Mouse (Mus musculus) liver, embryonic 16.5 days (tissue): ENCODE measurements around the gene Lrsam1. TPM values are rescaled to one million over a fixed set of nuclear protein-coding genes. Genes with fewer than 3 reads are reported as not detected.

Experiments
- ATAC-seq: fragments of 200-750 bp; cut with Nextera tagmentation; 2 replicates; pipeline ENCODE4 v1.8.0; 2017; ENCODE audit warnings: low read depth, mild to moderate bottlenecking, moderate number of reproducible peaks, moderate library complexity
- H3K27ac ChIP-seq: fragments of 300-500 bp; sonication (generic); 2 replicates; pipeline ENCODE4 v1.5.1; 2014; ENCODE audit warnings: mild to moderate bottlenecking, low read length
- H3K27me3 ChIP-seq: fragments of 300-500 bp; sonication (generic); 2 replicates; pipeline ENCODE4 v1.6.1; 2014; ENCODE audit warnings: low read depth, low read length, mixed read lengths; ENCODE audit not compliant: control insufficient read depth, insufficient read depth
- H3K36me3 ChIP-seq: fragments of 300-500 bp; sonication (generic); 2 replicates; pipeline ENCODE4 v1.6.1; 2014; ENCODE audit warnings: mild to moderate bottlenecking; ENCODE audit not compliant: control insufficient read depth, insufficient read depth
- H3K4me1 ChIP-seq: fragments of 300-500 bp; sonication (generic); 2 replicates; pipeline ENCODE4 v1.6.1; 2014; ENCODE audit warnings: low read depth, low read length, mixed read lengths; ENCODE audit not compliant: control insufficient read depth
- H3K4me2 ChIP-seq: fragments of 300-500 bp; sonication (generic); 2 replicates; pipeline ENCODE4 v1.6.1; 2014; ENCODE audit warnings: low read depth, low read length, mixed read lengths
- H3K4me3 ChIP-seq: fragments of 300-500 bp; sonication (generic); 2 replicates; pipeline ENCODE4 v1.5.1; 2014; ENCODE audit warnings: low read depth, mild to moderate bottlenecking, low read length
- H3K9ac ChIP-seq: fragments of 300-500 bp; sonication (generic); 2 replicates; pipeline ENCODE4 v1.6.1; 2014; ENCODE audit warnings: low read depth, low read length
- H3K9me3 ChIP-seq: fragments of 300-500 bp; sonication (generic); replicated peaks from 2 replicates; pipeline ENCODE4 v1.6.1; 2016; ENCODE audit warnings: low read length; ENCODE audit not compliant: control insufficient read depth
- WGBS: fragments of 180-500 bp; shearing (Covaris S2); extraction: QIAGEN DNeasy Blood & Tissue Kit; methylation state at CpG from one replicate; pipeline ENCODE4 v1.1.7; 2014; ENCODE audit not compliant: insufficient replicate concordance; 5-methylcytosine and 5-hydroxymethylcytosine counted together
- polyA plus RNA-seq: library from polyadenylated mRNA; unstranded; fragments of >200 nt; fragmentation: Nextera tagmentation; extraction: Ambion mirVana; gene quantifications from 2 replicates; pipeline ENCODE4 v1.2.1, GENCODE M21; 2015

Gene Lrsam1
- polyA plus RNA-seq, 1 experiment from 2014 or later = 1.9 TPM

- no peaks in the 10 kb centered on the region for H3K9me3 ChIP-seq
- 81% methylated on average over 24 of the region's 24 CpGs for WGBS
Measured at GRCm38 (mm10) chr2:32923551-32924250, 37.7 kb downstream of the Lrsam1 start.

DNA sequence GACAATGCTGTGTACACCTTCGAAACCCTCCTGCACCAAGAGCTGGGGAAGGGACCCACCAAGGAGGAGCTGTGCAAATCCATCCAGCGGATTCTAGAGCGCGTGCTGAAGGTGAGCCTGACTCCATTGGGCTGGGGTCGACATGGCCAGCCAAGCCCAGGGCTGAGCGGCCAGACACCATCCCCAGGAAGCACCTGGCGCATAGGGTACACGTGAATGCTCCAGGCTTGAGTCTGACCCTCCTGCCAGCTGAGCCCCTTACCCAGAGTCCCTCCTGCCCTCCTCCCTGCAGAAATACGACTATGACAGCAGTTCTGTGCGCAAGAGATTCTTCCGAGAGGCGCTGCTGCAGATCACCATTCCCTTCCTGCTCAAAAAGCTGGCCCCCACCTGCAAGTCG, 38.9 kb downstream of the Lrsam1 start:
- Histone ChIP-seq H3K9me3 (no peaks in the 10 kb centered on the region), H3K4me3 (no peak overlapping the region), H3K4me1 (peaks cover 4% of the 10 kb centered on the region), H3K27me3 (no peaks in the 10 kb centered on the region), H3K4me2 (no peak overlapping the region), H3K27ac (no peak overlapping the region), H3K9ac (no peak overlapping the region), H3K36me3 (peaks cover 5% of the 10 kb centered on the region; the same call in 1 of the 2 replicates)
- WGBS = 75% methylated on average over 13 of the region's 13 CpGs
- no peak for ATAC-seq

More at GRCm38 (mm10) chr2:32923551-32924250, 37.7 kb downstream of the Lrsam1 start:
- Histone ChIP-seq H3K4me3 (no peak overlapping the region), H3K4me1 (peaks cover 7% of the 10 kb centered on the region), H3K36me3 (peaks cover 5% of the 10 kb centered on the region; the same call in 1 of the 2 replicates), H3K27ac (no peak overlapping the region), H3K9ac (no peak overlapping the region), H3K4me2 (no peak overlapping the region), H3K27me3 (no peaks in the 10 kb centered on the region)
- no peak for ATAC-seq

GRCm38 (mm10) chr2:32921801-32922380, 39.5 kb downstream of the Lrsam1 start:
- no peak overlapping the region for H3K4me3 ChIP-seq
- no peak overlapping the region for H3K9ac ChIP-seq
- no peak overlapping the region for H3K4me2 ChIP-seq
- 87% methylated on average over 15 of the region's 15 CpGs for WGBS
- ATAC-seq = no peak
- H3K9me3 ChIP-seq = no peaks in the 10 kb centered on the region
- H3K27ac ChIP-seq = no peak overlapping the region
- no peaks in the 10 kb centered on the region for H3K27me3 ChIP-seq
- H3K36me3 ChIP-seq = peaks cover 5% of the 10 kb centered on the region; the same call in 1 of the 2 replicates
- H3K4me1 ChIP-seq = peaks cover 8% of the 10 kb centered on the region

GRCm38 (mm10) chr2:32921235-32921634, 40.2 kb downstream of the Lrsam1 start:
- Histone ChIP-seq H3K4me1 (peaks cover 8% of the 10 kb centered on the region), H3K36me3 (peaks cover 5% of the 10 kb centered on the region; the same call in 1 of the 2 replicates), H3K27ac (no peak overlapping the region), H3K9ac (no peak overlapping the region), H3K27me3 (no peaks in the 10 kb centered on the region), H3K9me3 (no peaks in the 10 kb centered on the region), H3K4me3 (no peak overlapping the region), H3K4me2 (no peak overlapping the region)
- ATAC-seq = no peak
- 75% methylated on average over 7 of the region's 7 CpGs for WGBS

DNA sequence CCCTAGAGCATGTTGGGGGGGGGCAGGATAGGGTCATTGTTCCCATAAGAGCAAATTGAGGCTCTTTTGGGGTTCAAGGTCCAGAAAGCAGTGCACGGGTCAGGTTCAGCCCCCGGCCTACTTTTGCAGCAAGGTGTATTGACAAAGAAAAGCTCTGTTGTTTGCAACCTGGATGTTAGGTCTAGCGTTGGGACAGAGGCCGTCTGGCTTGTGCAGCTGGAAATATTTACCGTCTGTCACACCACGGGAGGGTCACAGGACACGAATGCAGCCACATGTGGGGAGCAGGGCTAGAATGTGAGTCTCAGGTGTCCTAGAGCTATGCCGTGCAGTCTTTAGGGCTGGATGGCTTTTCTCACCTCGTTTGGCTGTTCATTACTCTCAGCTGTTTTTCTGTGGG, 43.0 kb downstream of the Lrsam1 start:
- peak; percentile 76 for ATAC-seq
- H3K27ac ChIP-seq = peak overlapping the region; percentile 32

GRCm38 (mm10) chr2:32917526-32917925, 43.9 kb downstream of the Lrsam1 start:
- no peak overlapping the region for H3K9ac ChIP-seq
- H3K27ac ChIP-seq = peak overlapping the region; percentile 39
- no peak overlapping the region for H3K4me2 ChIP-seq
- no peaks in the 10 kb centered on the region for H3K9me3 ChIP-seq
- H3K4me1 ChIP-seq = peaks cover 8% of the 10 kb centered on the region
- no peak for ATAC-seq
- WGBS = 27% methylated on average over 11 of the region's 11 CpGs
- H3K36me3 ChIP-seq = peaks cover 5% of the 10 kb centered on the region; the same call in 1 of the 2 replicates
- H3K27me3 ChIP-seq = no peaks in the 10 kb centered on the region
- H3K4me3 ChIP-seq = no peak overlapping the region

More for the DNA sequence above, 43.0 kb downstream of the Lrsam1 start:
- Histone ChIP-seq H3K4me3 (no peak overlapping the region), H3K36me3 (peaks cover 5% of the 10 kb centered on the region; the same call in 1 of the 2 replicates), H3K4me2 (no peak overlapping the region), H3K27me3 (no peaks in the 10 kb centered on the region), H3K4me1 (peaks cover 8% of the 10 kb centered on the region), H3K9me3 (no peaks in the 10 kb centered on the region), H3K9ac (0 out of 2 replicates have a peak overlapping the region, but pooled peaks have one; percentile 4)
- 60% methylated on average over 9 of the region's 9 CpGs for WGBS

DNA sequence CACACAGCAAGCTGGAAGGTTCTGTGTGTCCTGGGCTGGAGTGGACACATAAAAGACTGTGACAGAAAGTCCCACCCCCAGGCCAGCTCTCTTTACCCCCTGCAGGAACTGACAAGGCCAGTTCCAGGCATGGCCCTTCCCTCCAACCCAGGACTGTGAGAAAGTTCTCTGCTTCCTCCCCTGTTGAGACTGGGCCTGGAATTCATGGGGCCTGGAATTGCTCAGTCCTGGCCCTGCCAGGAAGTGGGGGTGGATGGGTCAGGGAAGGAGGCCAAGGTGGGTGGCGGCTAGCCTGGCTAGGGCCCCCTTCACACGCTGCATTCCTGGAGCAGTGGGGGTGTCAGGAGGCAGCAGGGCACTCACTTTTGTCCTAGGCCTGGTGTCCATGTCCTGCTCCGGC, 46.5 kb downstream of the Lrsam1 start:
- peaks cover 4% of the 10 kb centered on the region for H3K36me3 ChIP-seq
- H3K9me3 ChIP-seq = no peaks in the 10 kb centered on the region
- H3K27me3 ChIP-seq = no peaks in the 10 kb centered on the region
- WGBS = 51% methylated on average over 3 of the region's 3 CpGs
- peaks cover 8% of the 10 kb centered on the region for H3K4me1 ChIP-seq
- ATAC-seq = peak; percentile 30; the same call in 1 of the 2 replicates
- H3K4me3 ChIP-seq = no peak overlapping the region
- H3K27ac ChIP-seq = peak overlapping the region; percentile 38; the same call in 1 of the 2 replicates
- no peak overlapping the region for H3K9ac ChIP-seq
- no peak overlapping the region for H3K4me2 ChIP-seq

DNA sequence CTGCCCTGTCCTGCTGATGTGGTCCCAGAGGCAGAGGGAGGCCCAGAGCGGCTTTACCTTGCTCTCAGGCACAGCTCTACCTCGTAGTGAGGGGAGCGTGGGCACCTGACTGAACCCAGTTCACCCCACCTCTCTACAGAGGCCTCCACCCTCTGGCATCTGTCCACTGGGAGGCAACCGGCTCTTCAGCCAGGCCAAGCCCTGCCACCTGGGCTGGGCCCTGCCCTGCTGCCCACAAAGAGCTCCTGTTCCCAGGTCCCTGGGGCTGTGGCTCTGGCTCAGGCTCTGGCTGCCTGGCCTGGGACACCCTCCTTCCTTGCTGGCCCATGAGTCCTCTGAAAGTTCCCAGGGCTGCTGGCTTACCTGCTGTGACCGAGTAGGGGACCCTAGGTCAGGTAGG, 47.1 kb downstream of the Lrsam1 start:
- peaks cover 8% of the 10 kb centered on the region for H3K4me1 ChIP-seq
- ATAC-seq = no peak
- peak overlapping the region; percentile 38; the same call in 1 of the 2 replicates for H3K27ac ChIP-seq
- 66% methylated on average over 5 of the region's 5 CpGs for WGBS
- no peak overlapping the region for H3K4me2 ChIP-seq
- no peak overlapping the region for H3K9ac ChIP-seq
- no peak overlapping the region for H3K4me3 ChIP-seq
- H3K27me3 ChIP-seq = no peaks in the 10 kb centered on the region
- H3K9me3 ChIP-seq = no peaks in the 10 kb centered on the region
- H3K36me3 ChIP-seq = no peaks in the 10 kb centered on the region; the same call in 1 of the 2 replicates
